Mouse (Mus musculus): ENCODE results near the gene Filip1l. TPM values are rescaled to one million over a fixed set of nuclear protein-coding genes. Genes with fewer than 3 reads are reported as not detected.

Gene Filip1l
- polyA plus RNA-seq, 1 experiment from 2014 or later = 35.3 TPM

- Histone ChIP-seq H3K4me2 (replicated peaks; ENCODE audit: low read depth) (no peak overlapping the region), H3K9me3 (ENCODE audit: control insufficient read depth, low read length) (no peaks in the 10 kb centered on the region), H3K4me3 (ENCODE audit: low read depth, low read length) (no peak overlapping the region), H3K36me3 (ENCODE audit: control insufficient read depth, insufficient read depth, low read length) (peaks cover 3% of the 10 kb centered on the region), H3K4me1 (replicated peaks; ENCODE audit: control insufficient read depth, insufficient read depth) (no peaks in the 10 kb centered on the region), H3K9ac (ENCODE audit: low read length) (no peak overlapping the region), H3K27me3 (ENCODE audit: control insufficient read depth, insufficient read depth, low read length) (no peaks in the 10 kb centered on the region), H3K27ac (replicated peaks) (no peak overlapping the region)
- 79% methylated on average over 1 of the region's 1 CpGs for WGBS
- DNase-seq (ENCODE audit: low spot score) (no peak), ATAC-seq (ENCODE audit: low FRiP score, low TSS enrichment) (no peak)
- peak; percentile 69 for TF ChIP-seq CTCF (IDR thresholded peaks at IDR 0.05; ENCODE audit: low read depth)
- TF ChIP-seq EP300 (optimal IDR thresholded peaks at IDR 0.05) = no peak
Measured at GRCm38 (mm10) chr16:57577519-57577918, 224.6 kb downstream of the Filip1l start.

GRCm38 (mm10) chr16:57580041-57580440 is 227.1 kb downstream of the Filip1l start:
- 51% methylated on average over 7 of the region's 7 CpGs for WGBS
- H3K9me3 ChIP-seq (ENCODE audit: control insufficient read depth, low read length) = no peaks in the 10 kb centered on the region
- H3K4me2 ChIP-seq (replicated peaks; ENCODE audit: low read depth) = no peak overlapping the region
- no peak overlapping the region for H3K27ac ChIP-seq (replicated peaks)
- no peak for DNase-seq (ENCODE audit: low spot score)
- no peak overlapping the region for H3K4me3 ChIP-seq (ENCODE audit: low read depth, low read length)
- no peak for ATAC-seq (ENCODE audit: low FRiP score, low TSS enrichment)
- no peaks in the 10 kb centered on the region for H3K4me1 ChIP-seq (replicated peaks; ENCODE audit: control insufficient read depth, insufficient read depth)
- no peaks in the 10 kb centered on the region for H3K27me3 ChIP-seq (ENCODE audit: control insufficient read depth, insufficient read depth, low read length)
- H3K9ac ChIP-seq (ENCODE audit: low read length) = no peak overlapping the region
- peaks cover 3% of the 10 kb centered on the region for H3K36me3 ChIP-seq (ENCODE audit: control insufficient read depth, insufficient read depth, low read length)
- TF ChIP-seq EP300 (optimal IDR thresholded peaks at IDR 0.05) (no peak), CTCF (IDR thresholded peaks at IDR 0.05; ENCODE audit: low read depth) (no peak)

GRCm38 (mm10) chr16:57582008-57582407 is 229.1 kb downstream of the Filip1l start:
- Histone ChIP-seq H3K4me2 (replicated peaks; ENCODE audit: low read depth) (no peak overlapping the region), H3K27ac (replicated peaks) (no peak overlapping the region), H3K27me3 (ENCODE audit: control insufficient read depth, insufficient read depth, low read length) (no peaks in the 10 kb centered on the region), H3K9ac (ENCODE audit: low read length) (no peak overlapping the region), H3K9me3 (ENCODE audit: control insufficient read depth, low read length) (no peaks in the 10 kb centered on the region), H3K36me3 (ENCODE audit: control insufficient read depth, insufficient read depth, low read length) (no peaks in the 10 kb centered on the region; the same call in 1 of the 2 replicates), H3K4me3 (ENCODE audit: low read depth, low read length) (no peak overlapping the region), H3K4me1 (replicated peaks; ENCODE audit: control insufficient read depth, insufficient read depth) (no peaks in the 10 kb centered on the region)
- TF ChIP-seq EP300 (optimal IDR thresholded peaks at IDR 0.05) = no peak
- ATAC-seq (ENCODE audit: low FRiP score, low TSS enrichment) (no peak), DNase-seq (ENCODE audit: low spot score) (no peak)
- 52% methylated on average over 2 of the region's 2 CpGs for WGBS

- no peaks in the 10 kb centered on the region; the same call in 1 of the 2 replicates for H3K36me3 ChIP-seq (ENCODE audit: control insufficient read depth, insufficient read depth, low read length)
- H3K4me1 ChIP-seq (replicated peaks; ENCODE audit: control insufficient read depth, insufficient read depth) = no peaks in the 10 kb centered on the region
- no peaks in the 10 kb centered on the region for H3K27me3 ChIP-seq (ENCODE audit: control insufficient read depth, insufficient read depth, low read length)
- WGBS = 22% methylated on average over 3 of the region's 3 CpGs
- no peak overlapping the region for H3K4me2 ChIP-seq (replicated peaks; ENCODE audit: low read depth)
- no peak for TF ChIP-seq CTCF (IDR thresholded peaks at IDR 0.05; ENCODE audit: low read depth)
- no peak for TF ChIP-seq EP300 (optimal IDR thresholded peaks at IDR 0.05)
- ATAC-seq (ENCODE audit: low FRiP score, low TSS enrichment) (no peak), DNase-seq (ENCODE audit: low spot score) (no peak)
- no peaks in the 10 kb centered on the region for H3K9me3 ChIP-seq (ENCODE audit: control insufficient read depth, low read length)
- H3K4me3 ChIP-seq (ENCODE audit: low read depth, low read length) = no peak overlapping the region
- no peak overlapping the region for H3K27ac ChIP-seq (replicated peaks)
- H3K9ac ChIP-seq (ENCODE audit: low read length) = no peak overlapping the region
Measured at GRCm38 (mm10) chr16:57585201-57585600, 232.3 kb downstream of the Filip1l start.

- Histone ChIP-seq H3K27ac (replicated peaks) (no peak overlapping the region), H3K9ac (ENCODE audit: low read length) (no peak overlapping the region), H3K36me3 (ENCODE audit: control insufficient read depth, insufficient read depth, low read length) (no peaks in the 10 kb centered on the region), H3K4me3 (ENCODE audit: low read depth, low read length) (no peak overlapping the region), H3K27me3 (ENCODE audit: control insufficient read depth, insufficient read depth, low read length) (no peaks in the 10 kb centered on the region), H3K9me3 (ENCODE audit: control insufficient read depth, low read length) (no peaks in the 10 kb centered on the region), H3K4me1 (replicated peaks; ENCODE audit: control insufficient read depth, insufficient read depth) (no peaks in the 10 kb centered on the region), H3K4me2 (replicated peaks; ENCODE audit: low read depth) (no peak overlapping the region)
- 26% methylated on average over 7 of the region's 7 CpGs for WGBS
- ATAC-seq (ENCODE audit: low FRiP score, low TSS enrichment) = peak; percentile 71; the same call in 1 of the 2 replicates
- no peak for DNase-seq (ENCODE audit: low spot score)
- no peak for TF ChIP-seq EP300 (optimal IDR thresholded peaks at IDR 0.05)
- peak; percentile 92 for TF ChIP-seq CTCF (IDR thresholded peaks at IDR 0.05; ENCODE audit: low read depth)
Measured at GRCm38 (mm10) chr16:57593422-57594157, 240.7 kb downstream of the Filip1l start.

- Histone ChIP-seq H3K4me1 (replicated peaks; ENCODE audit: control insufficient read depth, insufficient read depth) (no peaks in the 10 kb centered on the region), H3K9me3 (ENCODE audit: control insufficient read depth, low read length) (no peaks in the 10 kb centered on the region), H3K9ac (ENCODE audit: low read length) (no peak overlapping the region), H3K27ac (replicated peaks) (no peak overlapping the region), H3K4me3 (ENCODE audit: low read depth, low read length) (no peak overlapping the region), H3K4me2 (replicated peaks; ENCODE audit: low read depth) (no peak overlapping the region), H3K36me3 (ENCODE audit: control insufficient read depth, insufficient read depth, low read length) (no peaks in the 10 kb centered on the region), H3K27me3 (ENCODE audit: control insufficient read depth, insufficient read depth, low read length) (no peaks in the 10 kb centered on the region)
- DNase-seq (ENCODE audit: low spot score) (no peak), ATAC-seq (ENCODE audit: low FRiP score, low TSS enrichment) (no peak)
- TF ChIP-seq CTCF (IDR thresholded peaks at IDR 0.05; ENCODE audit: low read depth) (no peak), EP300 (optimal IDR thresholded peaks at IDR 0.05) (no peak)
- 72% methylated on average over 4 of the region's 4 CpGs for WGBS
Measured at GRCm38 (mm10) chr16:57597295-57597957, 244.5 kb downstream of the Filip1l start.
